Mouse (Mus musculus): ENCODE results near the gene Zpbp2. TPM values are rescaled to one million over a fixed set of nuclear protein-coding genes. Genes with fewer than 3 reads are reported as not detected.
"Not testable (repeated sequence)": the region's sequence is repeated elsewhere in the genome, so short reads cannot be mapped to it uniquely, and the experiment has no call there.

Gene Zpbp2
- polyA plus RNA-seq, 1 experiment from 2014 or later = 0.37 TPM

GRCm38 (mm10) chr11:98602090-98602690, 51.3 kb downstream of the Zpbp2 start:
- DNase-seq (ENCODE audit: low spot score) = peak; percentile 66
- Histone ChIP-seq H3K36me3 (no peaks in the 10 kb centered on the region), H3K4me3 (peak overlapping the region; percentile 53), H3K4me1 (replicated peaks) (peaks cover 19% of the 10 kb centered on the region), H3K9me3 (no peaks in the 10 kb centered on the region), H3K27ac (peak overlapping the region; percentile 70), H3K27me3 (ENCODE audit: insufficient read depth, poor library complexity, severe bottlenecking) (peaks cover 47% of the 10 kb centered on the region)
- WGBS = 2% methylated on average over 20 of the region's 20 CpGs

- WGBS = 82% methylated on average over 2 of the region's 2 CpGs
- Histone ChIP-seq H3K4me3 (no peak overlapping the region), H3K4me1 (replicated peaks) (peaks cover 17% of the 10 kb centered on the region)
Measured at GRCm38 (mm10) chr11:98603953-98604352, 53.1 kb downstream of the Zpbp2 start.

GRCm38 (mm10) chr11:98604911-98605310, 54.0 kb downstream of the Zpbp2 start:
- H3K9me3 ChIP-seq; H3K4me3 ChIP-seq; H3K27ac ChIP-seq; DNase-seq (ENCODE audit: low spot score); H3K36me3 ChIP-seq: not testable (repeated sequence)
- Histone ChIP-seq H3K4me1 (replicated peaks) (peaks cover 11% of the 10 kb centered on the region), H3K27me3 (ENCODE audit: insufficient read depth, poor library complexity, severe bottlenecking) (peaks cover 23% of the 10 kb centered on the region)
- WGBS = 71% methylated on average over 6 of the region's 6 CpGs

More at GRCm38 (mm10) chr11:98603953-98604352, 53.1 kb downstream of the Zpbp2 start:
- DNase-seq (ENCODE audit: low spot score) = no peak
- Histone ChIP-seq H3K9me3 (no peaks in the 10 kb centered on the region), H3K36me3 (no peaks in the 10 kb centered on the region), H3K27me3 (ENCODE audit: insufficient read depth, poor library complexity, severe bottlenecking) (peaks cover 33% of the 10 kb centered on the region), H3K27ac (no peak overlapping the region)

GRCm38 (mm10) chr11:98606763-98607162, 55.9 kb downstream of the Zpbp2 start:
- peaks cover 5% of the 10 kb centered on the region; the same call in 1 of the 2 replicates for H3K27me3 ChIP-seq (ENCODE audit: insufficient read depth, poor library complexity, severe bottlenecking)
- H3K9me3 ChIP-seq = no peaks in the 10 kb centered on the region
- peaks cover 9% of the 10 kb centered on the region for H3K4me1 ChIP-seq (replicated peaks)
- H3K27ac ChIP-seq = no peak overlapping the region
- no peak for DNase-seq (ENCODE audit: low spot score)
- no peaks in the 10 kb centered on the region for H3K36me3 ChIP-seq
- no peak overlapping the region for H3K4me3 ChIP-seq
- WGBS = 12% methylated on average over 3 of the region's 3 CpGs

Other genes with a start within 250 kb of the Zpbp2 start
- 0.07 and 0.13 TPM in 2 replicates for gene Neurod2, start 221.4 kb upstream of the Zpbp2 start, polyA plus RNA-seq (2016; fragmentation: Nextera tagmentation; extraction: Ambion mirVana)
- 1.0 and 1.3 TPM in 2 replicates for gene Ppp1r1b, start 202.7 kb upstream of the Zpbp2 start, polyA plus RNA-seq (2016; fragmentation: Nextera tagmentation; extraction: Ambion mirVana)
- gene Stard3, start 192.7 kb upstream of the Zpbp2 start, polyA plus RNA-seq (2016; fragmentation: Nextera tagmentation; extraction: Ambion mirVana) = 55.5 and 57.8 TPM in 2 replicates
- gene Tcap, start 167.3 kb upstream of the Zpbp2 start, polyA plus RNA-seq (2016; fragmentation: Nextera tagmentation; extraction: Ambion mirVana) = 0.17 and 0.29 TPM in 2 replicates
- gene Pnmt, start 164.6 kb upstream of the Zpbp2 start, polyA plus RNA-seq (2016; fragmentation: Nextera tagmentation; extraction: Ambion mirVana) = 0.65 and 1.2 TPM in 2 replicates
- gene Pgap3, start 150.6 kb upstream of the Zpbp2 start, polyA plus RNA-seq (2016; fragmentation: Nextera tagmentation; extraction: Ambion mirVana) = 9.3 and 9.8 TPM in 2 replicates
- 23.3 TPM in 2 replicates for gene Erbb2, start 138.6 kb upstream of the Zpbp2 start, polyA plus RNA-seq (2016; fragmentation: Nextera tagmentation; extraction: Ambion mirVana)
- gene Mien1, start 112.1 kb upstream of the Zpbp2 start, polyA plus RNA-seq (2016; fragmentation: Nextera tagmentation; extraction: Ambion mirVana) = 120 and 161 TPM in 2 replicates
- gene Grb7, start 104.7 kb upstream of the Zpbp2 start, polyA plus RNA-seq (2016; fragmentation: Nextera tagmentation; extraction: Ambion mirVana) = 3.6 and 8.6 TPM in 2 replicates
- 0.07 and 0.11 TPM in 2 replicates for gene Ikzf3, start 5.1 kb upstream of the Zpbp2 start, polyA plus RNA-seq (2016; fragmentation: Nextera tagmentation; extraction: Ambion mirVana)
- gene Ormdl3, start 36.3 kb downstream of the Zpbp2 start, polyA plus RNA-seq (2016; fragmentation: Nextera tagmentation; extraction: Ambion mirVana) = 59.4 and 66.2 TPM in 2 replicates
- gene Lrrc3c, start 47.2 kb downstream of the Zpbp2 start, polyA plus RNA-seq (2016; fragmentation: Nextera tagmentation; extraction: Ambion mirVana) = not detected in 2 replicates
- 1.3 and 1.4 TPM in 2 replicates for gene Gm12355, start 74.6 kb downstream of the Zpbp2 start, polyA plus RNA-seq (2016; fragmentation: Nextera tagmentation; extraction: Ambion mirVana)
- not detected in 2 replicates for gene Gsdma3, start 75.3 kb downstream of the Zpbp2 start, polyA plus RNA-seq (2016; fragmentation: Nextera tagmentation; extraction: Ambion mirVana)
- gene Gsdma2, start 95.7 kb downstream of the Zpbp2 start, polyA plus RNA-seq (2016; fragmentation: Nextera tagmentation; extraction: Ambion mirVana) = not detected in 2 replicates
- gene Gsdma, start 113.3 kb downstream of the Zpbp2 start, polyA plus RNA-seq (2016; fragmentation: Nextera tagmentation; extraction: Ambion mirVana) = 0.09 TPM in 1 of 2 replicates, not detected in the other
- gene Psmd3, start 131.5 kb downstream of the Zpbp2 start, polyA plus RNA-seq (2016; fragmentation: Nextera tagmentation; extraction: Ambion mirVana) = 251 and 281 TPM in 2 replicates
- not detected in 2 replicates for gene Csf3, start 150.2 kb downstream of the Zpbp2 start, polyA plus RNA-seq (2016; fragmentation: Nextera tagmentation; extraction: Ambion mirVana)
- gene Med24, start 178.3 kb downstream of the Zpbp2 start, polyA plus RNA-seq (2016; fragmentation: Nextera tagmentation; extraction: Ambion mirVana) = 76.9 and 83.6 TPM in 2 replicates
- 12.8 and 22.2 TPM in 2 replicates for gene Thra, start 189.5 kb downstream of the Zpbp2 start, polyA plus RNA-seq (2016; fragmentation: Nextera tagmentation; extraction: Ambion mirVana)
- gene Nr1d1, start 224.2 kb downstream of the Zpbp2 start, polyA plus RNA-seq (2016; fragmentation: Nextera tagmentation; extraction: Ambion mirVana) = 1.2 and 1.5 TPM in 2 replicates
- gene Msl1, start 244.4 kb downstream of the Zpbp2 start, polyA plus RNA-seq (2016; fragmentation: Nextera tagmentation; extraction: Ambion mirVana) = 24.4 and 25.2 TPM in 2 replicates

All from hindbrain, embryonic 10.5 days (tissue).